Mouse (Mus musculus): ENCODE measurements around the gene Tspan9.
A peak's percentile ranks its signal among the peaks of the same experiment; 100 is the strongest.

The Tspan9 gene

DNA sequence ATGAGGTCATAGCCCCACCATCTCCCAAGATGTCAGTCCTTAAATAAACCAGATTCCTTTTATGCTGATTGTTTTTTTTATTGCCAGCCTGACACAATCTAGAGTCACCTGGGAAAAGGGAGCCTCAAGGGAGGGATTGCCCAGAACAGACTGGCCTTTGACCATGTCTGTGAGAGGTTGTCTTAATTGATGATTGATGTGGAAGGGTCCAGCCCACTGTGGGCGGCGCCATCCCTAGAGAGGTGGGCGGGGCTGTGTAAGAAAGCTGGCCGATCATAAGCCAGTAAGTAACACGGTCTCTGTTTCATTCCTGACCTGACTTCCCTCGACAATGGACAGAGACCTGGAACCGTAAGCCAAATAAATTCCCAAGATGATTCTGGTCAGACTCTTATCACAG lies 124.3 kb downstream of the Tspan9 start:
- no peak for DNase-seq (ENCODE audit: low read depth, low spot score)

- no peak for DNase-seq (ENCODE audit: low read depth, low spot score)
These were observed 128.1 kb downstream of the Tspan9 start for GRCm38 (mm10) chr6:128015304-128015703.

- no peak for DNase-seq (ENCODE audit: low read depth, low spot score)
These were observed 131.6 kb downstream of the Tspan9 start for GRCm38 (mm10) chr6:128011781-128012180.

- no peak for DNase-seq (ENCODE audit: low read depth, low spot score)
These were observed 132.3 kb downstream of the Tspan9 start for GRCm38 (mm10) chr6:128011071-128011477.

- no peak for DNase-seq (ENCODE audit: low read depth, low spot score)
These were observed 133.0 kb downstream of the Tspan9 start for GRCm38 (mm10) chr6:128010135-128010971.

GRCm38 (mm10) chr6:128007982-128008562 lies 135.3 kb downstream of the Tspan9 start:
- DNase-seq (ENCODE audit: low read depth, low spot score) = no peak

- DNase-seq (ENCODE audit: low read depth, low spot score) = peak; percentile 43
These were observed 136.1 kb downstream of the Tspan9 start for GRCm38 (mm10) chr6:128007241-128007701.

DNA sequence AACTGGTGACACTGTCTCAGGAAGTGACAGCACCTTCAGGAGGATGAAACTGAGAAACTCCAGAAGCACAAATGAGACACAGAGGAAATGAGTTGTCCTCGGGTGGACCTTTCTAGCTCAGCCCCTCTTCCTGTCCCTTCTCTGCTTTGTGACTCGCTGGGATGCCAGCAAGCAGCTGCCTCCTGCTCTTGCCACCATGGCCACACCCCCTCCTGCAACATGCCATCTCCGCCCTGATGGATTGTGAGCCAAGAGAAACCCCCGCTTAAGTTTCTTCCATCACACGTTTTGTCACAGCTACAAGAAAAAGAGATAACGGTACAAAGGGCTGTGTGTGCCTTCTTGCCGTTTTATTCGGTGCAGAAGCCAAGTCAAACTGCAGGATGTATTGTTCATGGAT lies 137.2 kb downstream of the Tspan9 start:
- DNase-seq (ENCODE audit: low read depth, low spot score) = no peak

DNA sequence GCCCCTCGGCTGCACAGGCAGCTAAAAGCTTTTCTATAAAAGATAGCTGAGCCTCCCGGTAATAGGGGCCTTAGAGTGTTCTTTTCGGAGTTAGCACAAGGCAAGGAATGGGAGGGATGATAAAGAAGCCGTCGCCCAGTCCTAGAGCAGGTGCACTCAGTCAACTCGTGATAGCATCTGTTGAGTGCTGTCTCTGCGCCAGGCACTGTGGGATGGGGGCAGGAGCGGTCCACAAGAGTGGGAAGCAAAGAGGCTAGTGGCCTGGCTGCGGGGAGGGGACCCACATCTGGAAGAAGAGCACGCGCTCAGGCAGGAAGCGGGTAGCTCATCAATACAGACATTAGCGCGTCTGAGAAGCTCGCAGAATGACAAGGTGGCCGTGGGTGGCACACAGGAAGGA lies 138.8 kb downstream of the Tspan9 start:
- no peak for DNase-seq (ENCODE audit: low read depth, low spot score)

- no peak for DNase-seq (ENCODE audit: low read depth, low spot score)
These were observed 139.9 kb downstream of the Tspan9 start for GRCm38 (mm10) chr6:128003542-128003941.

GRCm38 (mm10) chr6:128002667-128003066 lies 140.7 kb downstream of the Tspan9 start:
- DNase-seq (ENCODE audit: low read depth, low spot score) = no peak

DNA sequence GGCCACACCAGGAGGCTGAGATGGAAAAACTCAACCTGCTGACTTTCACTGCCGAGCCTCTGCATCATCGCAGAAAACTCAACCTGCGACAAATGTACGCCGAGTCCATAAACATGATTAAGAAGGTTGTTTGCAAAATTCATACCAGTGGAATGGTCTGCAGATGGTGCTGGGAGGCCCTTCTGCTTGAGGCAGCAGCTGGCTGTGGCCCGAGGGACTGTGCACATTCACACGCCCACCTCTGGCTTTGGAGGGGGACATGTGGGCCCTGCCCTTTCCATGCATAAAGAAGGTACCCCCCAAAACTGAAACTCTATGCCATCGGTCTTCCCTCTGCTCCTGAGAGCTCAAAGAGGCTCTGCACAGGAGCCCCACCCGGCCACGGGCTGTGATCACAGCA lies 141.3 kb downstream of the Tspan9 start:
- DNase-seq (ENCODE audit: low read depth, low spot score) = no peak

DNA sequence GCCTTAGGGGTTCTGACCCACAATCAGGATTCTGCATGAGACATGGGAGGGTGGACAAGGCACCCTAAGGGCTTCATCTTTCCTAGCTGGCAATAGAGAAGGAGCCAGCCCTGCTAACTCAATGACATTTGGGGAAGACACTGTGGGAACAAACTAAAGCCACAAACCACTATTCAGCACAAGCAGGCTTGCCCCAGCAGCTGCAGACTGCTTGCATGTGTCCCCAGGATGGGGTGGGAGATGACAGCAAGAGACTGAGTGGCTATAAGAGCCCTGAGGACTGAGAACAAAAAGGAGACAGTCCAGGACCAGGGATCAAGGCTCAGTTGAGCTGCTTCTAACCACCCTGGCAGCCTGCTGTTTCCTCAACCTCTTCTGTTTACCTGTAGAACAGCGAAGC lies 141.8 kb downstream of the Tspan9 start:
- DNase-seq (ENCODE audit: low read depth, low spot score) = no peak

DNA sequence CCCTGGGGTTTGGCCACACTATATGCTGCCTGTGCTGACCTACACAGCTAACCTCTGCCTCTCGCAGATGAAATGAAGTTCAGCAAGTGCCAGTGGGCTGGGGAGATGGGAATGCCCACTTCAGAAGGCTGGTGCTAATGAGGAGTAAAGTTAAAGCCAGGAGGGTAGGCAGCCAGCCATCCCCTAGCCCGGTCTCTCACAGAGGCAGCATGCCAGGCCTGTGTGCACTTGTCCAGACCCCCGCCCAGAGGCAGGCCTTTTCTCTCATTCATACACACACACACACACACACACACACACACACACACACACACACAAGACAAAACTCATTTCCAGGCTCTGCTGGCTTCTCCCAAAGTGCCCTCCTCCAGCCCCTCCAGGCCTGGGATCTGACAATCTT lies 142.6 kb downstream of the Tspan9 start:
- no peak for DNase-seq (ENCODE audit: low read depth, low spot score)

- no peak for DNase-seq (ENCODE audit: low read depth, low spot score)
These were observed 144.3 kb downstream of the Tspan9 start for GRCm38 (mm10) chr6:127999118-127999517.

- no peak for DNase-seq (ENCODE audit: low read depth, low spot score)
These were observed 146.5 kb downstream of the Tspan9 start for GRCm38 (mm10) chr6:127996928-127997327.

DNA sequence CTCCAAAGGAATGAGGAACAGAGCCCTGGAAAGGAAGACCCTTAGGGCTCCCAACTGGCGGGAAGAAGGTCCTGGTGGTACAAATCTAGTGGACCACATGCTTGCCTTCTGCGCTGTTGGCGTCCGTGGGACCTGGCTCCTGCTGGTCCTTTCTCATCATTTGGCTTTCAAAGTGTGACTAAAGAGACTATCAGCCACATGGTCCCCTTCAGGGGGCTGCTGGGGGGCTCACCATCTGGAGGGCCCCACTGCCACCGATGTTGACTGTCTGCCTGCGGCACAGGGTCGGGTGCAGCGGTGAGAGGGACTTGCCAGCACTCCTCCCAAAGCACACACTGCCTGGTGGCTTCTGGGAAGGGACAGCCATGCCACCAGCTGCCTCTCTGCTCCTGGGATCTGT lies 150.4 kb downstream of the Tspan9 start:
- DNase-seq (ENCODE audit: low read depth, low spot score) = no peak

GRCm38 (mm10) chr6:127991509-127992176 lies 151.8 kb downstream of the Tspan9 start:
- DNase-seq (ENCODE audit: low read depth, low spot score) = peak; percentile 84

DNA sequence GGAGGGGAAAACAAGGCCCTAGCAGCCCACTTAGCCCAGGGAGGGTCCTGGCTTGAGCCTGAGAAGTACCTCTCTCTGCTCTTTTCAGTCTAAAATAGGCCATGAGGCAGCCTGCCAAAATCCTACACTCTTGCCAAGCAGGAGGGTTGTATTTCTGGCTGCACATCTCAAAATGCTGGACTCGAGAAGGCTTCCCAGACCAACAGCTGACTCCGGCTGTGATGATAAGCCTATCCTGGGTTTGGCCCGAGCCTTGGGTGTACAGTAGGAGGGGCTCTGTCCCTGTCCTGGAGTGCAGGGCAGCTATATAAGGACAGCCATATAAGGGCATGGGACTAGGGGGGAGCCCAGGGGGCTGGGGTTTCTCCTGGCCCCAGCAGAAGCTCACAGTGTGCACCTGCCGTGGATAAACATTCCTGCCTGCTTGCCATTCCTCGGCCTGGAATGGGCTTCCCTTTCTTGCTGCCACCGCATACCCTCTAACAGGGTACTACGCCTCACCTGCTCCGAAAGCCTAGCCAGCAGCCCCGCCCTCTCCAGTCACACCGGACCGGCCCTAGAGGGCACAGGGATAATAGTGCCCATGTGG lies 153.7 kb downstream of the Tspan9 start:
- peak; percentile 93 for DNase-seq (ENCODE audit: low read depth, low spot score)

GRCm38 (mm10) chr6:127988944-127989494 lies 154.4 kb downstream of the Tspan9 start:
- DNase-seq (ENCODE audit: low read depth, low spot score) = no peak

GRCm38 (mm10) chr6:127987374-127987773 lies 156.0 kb downstream of the Tspan9 start:
- peak; percentile 45 for DNase-seq (ENCODE audit: low read depth, low spot score)

GRCm38 (mm10) chr6:127986357-127986756 lies 157.0 kb downstream of the Tspan9 start:
- DNase-seq (ENCODE audit: low read depth, low spot score) = peak; percentile 52
